Mouse (Mus musculus): ENCODE data around the gene Hdgfl1. TPM values are rescaled to one million over a fixed set of nuclear protein-coding genes. Genes with fewer than 3 reads are reported as not detected.

Gene Hdgfl1
- polyA plus RNA-seq, 1 experiment from 2014 or later, result not detected

GRCm38 (mm10) chr13:26720917-26721316, 49.0 kb downstream of the Hdgfl1 start:
- ATAC-seq (ENCODE audit: low FRiP score, low TSS enrichment), result peak; percentile 66; the same call in 1 of the 2 replicates
- no peaks in the 10 kb centered on the region for H3K9me3 ChIP-seq (ENCODE audit: control insufficient read depth, low read length)
- H3K27me3 ChIP-seq (ENCODE audit: control insufficient read depth, insufficient read depth, low read length), result no peaks in the 10 kb centered on the region
- no peak overlapping the region for H3K4me2 ChIP-seq (replicated peaks; ENCODE audit: low read depth)
- peak; percentile 17 for DNase-seq (ENCODE audit: low spot score)
- TF ChIP-seq CTCF (IDR thresholded peaks at IDR 0.05; ENCODE audit: low read depth), result no peak
- TF ChIP-seq EP300 (optimal IDR thresholded peaks at IDR 0.05), result no peak
- H3K9ac ChIP-seq (ENCODE audit: low read length), result no peak overlapping the region
- H3K4me3 ChIP-seq (ENCODE audit: low read depth, low read length), result no peak overlapping the region
- 35% methylated on average over 1 of the region's 1 CpGs for WGBS
- H3K4me1 ChIP-seq (replicated peaks; ENCODE audit: control insufficient read depth, insufficient read depth), result no peaks in the 10 kb centered on the region
- no peak overlapping the region for H3K27ac ChIP-seq (replicated peaks)
- no peaks in the 10 kb centered on the region for H3K36me3 ChIP-seq (ENCODE audit: control insufficient read depth, insufficient read depth, low read length)

GRCm38 (mm10) chr13:26719146-26719715, 50.7 kb downstream of the Hdgfl1 start:
- H3K4me3 ChIP-seq (ENCODE audit: low read depth, low read length), result no peak overlapping the region

More at GRCm38 (mm10) chr13:26719146-26719715, 50.7 kb downstream of the Hdgfl1 start:
- DNase-seq (ENCODE audit: low spot score) (no peak), ATAC-seq (ENCODE audit: low FRiP score, low TSS enrichment) (no peak)
- TF ChIP-seq EP300 (optimal IDR thresholded peaks at IDR 0.05) (no peak), CTCF (IDR thresholded peaks at IDR 0.05; ENCODE audit: low read depth) (no peak)
- Histone ChIP-seq H3K9me3 (ENCODE audit: control insufficient read depth, low read length) (no peaks in the 10 kb centered on the region), H3K4me2 (replicated peaks; ENCODE audit: low read depth) (no peak overlapping the region), H3K27ac (replicated peaks) (no peak overlapping the region), H3K27me3 (ENCODE audit: control insufficient read depth, insufficient read depth, low read length) (no peaks in the 10 kb centered on the region), H3K9ac (ENCODE audit: low read length) (no peak overlapping the region), H3K36me3 (ENCODE audit: control insufficient read depth, insufficient read depth, low read length) (no peaks in the 10 kb centered on the region), H3K4me1 (replicated peaks; ENCODE audit: control insufficient read depth, insufficient read depth) (no peaks in the 10 kb centered on the region)
- 78% methylated on average over 5 of the region's 5 CpGs for WGBS

All from stomach, postnatal 0 days (tissue).